Mouse (Mus musculus) CH12.LX (cell line): ENCODE measurements at regions not wholly inside any gene's neighbourhood (a gene's known extent, or its start where the extent isn't known, plus 50 kb on each side); places are given as distances from the start of the nearest gene placed in this dataset.

Source experiments
- CTCF ChIP-seq, 2 experiments: IDR thresholded peaks in 1 of 2; conservative IDR thresholded peaks in 1 of 2; 2 replicates each; pipeline ENCODE4 v1.5.1; 2011 to 2012; ENCODE audit warnings: low read depth in 2 of 2, low read length in 2 of 2, improper control_type of control experiment in 1 of 2, inconsistent platforms in 1 of 2, mild to moderate bottlenecking in 1 of 2, moderate library complexity in 1 of 2
- MAZ ChIP-seq: IDR thresholded peaks from 2 replicates; pipeline ENCODE4 v1.6.1; 2012; ENCODE audit warnings: low read depth, mild to moderate bottlenecking, inconsistent platforms, low read length, improper control_type of control experiment, moderate library complexity
- NELFE ChIP-seq: IDR thresholded peaks from 2 replicates; pipeline ENCODE4 v1.6.1; 2011; ENCODE audit warnings: low read depth, low read length, improper control_type of control experiment
- USF1 ChIP-seq: IDR thresholded peaks from 2 replicates; pipeline ENCODE4 v1.6.1; 2014; ENCODE audit warnings: low read depth, mild to moderate bottlenecking, inconsistent platforms, low read length, improper control_type of control experiment
- ZNF384 ChIP-seq: IDR thresholded peaks from 2 replicates; pipeline ENCODE4 v1.6.1; 2012; ENCODE audit warnings: low read depth, low read length, improper control_type of control experiment, inconsistent platforms

DNA sequence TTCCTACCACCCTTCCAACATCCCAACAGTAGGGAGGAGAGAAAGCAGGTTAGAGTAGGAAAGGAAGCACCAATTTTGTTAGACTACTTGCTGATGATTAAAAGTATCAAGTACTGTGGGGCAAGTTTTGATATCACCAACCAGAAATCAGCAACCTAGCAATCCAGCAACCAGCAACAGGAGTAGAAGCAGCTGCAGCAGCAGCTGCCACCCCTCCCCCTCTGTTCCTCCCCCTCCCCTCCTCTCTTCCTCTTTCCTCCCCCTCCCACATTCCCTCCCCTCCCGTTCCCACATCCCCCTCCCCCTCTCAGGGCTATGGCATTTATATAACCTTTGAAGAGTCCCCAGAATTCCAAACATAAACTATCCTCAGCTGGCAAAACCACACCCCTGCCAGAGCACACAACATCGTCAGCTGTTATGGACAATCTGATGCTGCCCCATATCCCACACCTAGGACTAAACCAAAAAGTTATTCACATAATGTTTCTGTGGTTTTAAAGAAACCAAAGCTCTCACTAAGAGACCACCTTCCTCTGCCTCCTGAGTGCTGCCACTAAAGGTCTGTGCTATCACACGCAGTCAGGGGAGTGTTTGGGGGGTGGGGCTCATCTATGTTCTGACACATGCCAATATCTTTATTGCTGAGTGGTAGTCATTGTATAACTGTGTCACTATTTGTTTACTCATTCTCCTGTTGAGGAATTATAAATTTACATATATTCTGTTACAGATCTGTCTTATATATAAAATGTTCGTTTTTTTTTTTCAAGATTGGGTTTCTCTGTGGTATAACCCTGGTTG, 158.9 kb upstream of the Bcor start:
- no peak for TF ChIP-seq CTCF (conservative IDR thresholded peaks at IDR 0.05 in 1 of 2, IDR thresholded peaks at IDR 0.05 in 1 of 2; ENCODE audit: low read depth in 2 of 2, low read length in 2 of 2)
- no peak for TF ChIP-seq NELFE
- TF ChIP-seq USF1: no peak
- no peak for TF ChIP-seq MAZ
- no peak for TF ChIP-seq ZNF384
